Comparison of ENCODE assay signal across 15 mouse cellular contexts in genomic region chr6:55090639-55091038, GRCm38 (mm10). TPM values are rescaled to one million over a fixed set of nuclear protein-coding genes. Genes with fewer than 3 reads are reported as not detected.
DNase-seq lines count a peak whose midpoint lies in the region; ATAC-seq and TF ChIP-seq lines count a peak whose summit lies in the region.
"Had no signal": no experiment of that assay in that cellular context is flagged by ENCODE, and none has a peak within 500 bp of the region (broad histone marks: within the 10 kb centered on the region; RNA-seq: fewer than 3 reads in every experiment).

No protein-coding gene starts in this region.

- ATAC-seq in intestine, postnatal 0 days = no peak
- no peak for ATAC-seq in intestine, embryonic 15.5 days
- ATAC-seq: forebrain, embryonic 16.5 days had no signal

- no peaks in the 10 kb centered on the region for H3K36me3 ChIP-seq in intestine, postnatal 0 days (ENCODE audit: control insufficient read depth, insufficient read depth)
- H3K36me3 ChIP-seq in intestine, embryonic 15.5 days = no peaks in the 10 kb centered on the region
- no peaks in the 10 kb centered on the region for H3K36me3 ChIP-seq in splenic B cell, adult 2 months (ENCODE audit: control insufficient read depth, insufficient read depth, low read length, poor library complexity, severe bottlenecking)
- H3K36me3 ChIP-seq: embryonic facial prominence, embryonic 12.5 days; heart, embryonic 13.5 days; limb, embryonic 12.5 days; midbrain, embryonic 10.5 days; neural tube, embryonic 13.5 days had no signal

- H3K9me3 ChIP-seq in intestine, postnatal 0 days (ENCODE audit: control insufficient read depth) = no peaks in the 10 kb centered on the region
- H3K9me3 ChIP-seq in intestine, embryonic 15.5 days = no peaks in the 10 kb centered on the region
- H3K9me3 ChIP-seq: embryonic facial prominence, embryonic 12.5 days; heart, embryonic 13.5 days; limb, embryonic 12.5 days; midbrain, embryonic 10.5 days; neural tube, embryonic 13.5 days had no signal

- no peak overlapping the region for H3K4me2 ChIP-seq in intestine, postnatal 0 days (replicated peaks; ENCODE audit: low read depth)
- H3K4me2 ChIP-seq in intestine, embryonic 15.5 days (replicated peaks) = no peak overlapping the region
- H3K4me2 ChIP-seq: embryonic facial prominence, embryonic 12.5 days; heart, embryonic 13.5 days; limb, embryonic 12.5 days; neural tube, embryonic 13.5 days had no signal

- peak; percentile 18 for DNase-seq in thymus, postnatal 14 days
- no peak for DNase-seq in thymus, postnatal 0 days (ENCODE audit: low spot score)
- peak; percentile 47 for DNase-seq in ZHBTc4 (ENCODE audit: low read depth, low spot score)
- DNase-seq in splenic B cell, adult 2 months (ENCODE audit: low read depth, low spot score) = peak; percentile 5
- DNase-seq in ovary, adult 18-20 months (ENCODE audit: low spot score) = no peak
- no peak for DNase-seq in spleen, adult 12 weeks (ENCODE audit: low spot score)
- DNase-seq: cerebellum, adult 2 months had no signal

- 38% methylated on average over 4 of the region's 4 CpGs for WGBS in intestine, postnatal 0 days
- 38% methylated on average over 4 of the region's 4 CpGs for WGBS in intestine, embryonic 15.5 days

- H3K27ac ChIP-seq in intestine, postnatal 0 days (ENCODE audit: low read depth, low read length) = no peak overlapping the region
- H3K27ac ChIP-seq in intestine, embryonic 15.5 days = no peak overlapping the region
- H3K27ac ChIP-seq: embryonic facial prominence, embryonic 12.5 days; heart, embryonic 13.5 days; limb, embryonic 12.5 days; midbrain, embryonic 10.5 days; neural tube, embryonic 13.5 days had no signal

- H3K9ac ChIP-seq in intestine, postnatal 0 days (ENCODE audit: low read depth, low read length) = no peak overlapping the region
- H3K9ac ChIP-seq in intestine, embryonic 15.5 days = no peak overlapping the region
- H3K9ac ChIP-seq: embryonic facial prominence, embryonic 12.5 days; heart, embryonic 13.5 days; limb, embryonic 12.5 days; neural tube, embryonic 13.5 days had no signal

- H3K4me1 ChIP-seq in intestine, postnatal 0 days (replicated peaks; ENCODE audit: control insufficient read depth, insufficient read depth, low read length) = no peaks in the 10 kb centered on the region
- H3K4me1 ChIP-seq in intestine, embryonic 15.5 days (replicated peaks) = no peaks in the 10 kb centered on the region
- H3K4me1 ChIP-seq: embryonic facial prominence, embryonic 12.5 days; heart, embryonic 13.5 days; limb, embryonic 12.5 days; midbrain, embryonic 10.5 days had no signal

- no peak overlapping the region for H3K4me3 ChIP-seq in intestine, postnatal 0 days (ENCODE audit: low read depth, low read length)
- H3K4me3 ChIP-seq in intestine, embryonic 15.5 days (replicated peaks) = no peak overlapping the region
- H3K4me3 ChIP-seq: embryonic facial prominence, embryonic 12.5 days; heart, embryonic 13.5 days; limb, embryonic 12.5 days; midbrain, embryonic 10.5 days; neural tube, embryonic 13.5 days had no signal

- H3K27me3 ChIP-seq in intestine, postnatal 0 days (replicated peaks; ENCODE audit: control insufficient read depth, insufficient read depth, low read length) = no peaks in the 10 kb centered on the region
- no peaks in the 10 kb centered on the region for H3K27me3 ChIP-seq in intestine, embryonic 15.5 days (replicated peaks)
- no peaks in the 10 kb centered on the region for H3K27me3 ChIP-seq in splenic B cell, adult 2 months (ENCODE audit: control insufficient read depth, insufficient read depth, low read length, poor library complexity, severe bottlenecking)
- H3K27me3 ChIP-seq: limb, embryonic 12.5 days had no signal

- peak; percentile 45 for TF ChIP-seq CTCF in intestine, postnatal 0 days (IDR thresholded peaks at IDR 0.05; ENCODE audit: low read depth)

RNA-seq across cellular contexts. Expression of gene Crhr2, which starts 42.2 kb away (rescaled TPM):
- 0.10 and 0.20 TPM in 2 replicates for polyA plus RNA-seq in intestine, postnatal 0 days (2015; fragmentation: Nextera tagmentation; extraction: Ambion mirVana)
- 0.26 and 0.37 TPM in 2 replicates for polyA plus RNA-seq in intestine, embryonic 15.5 days (2015; fragmentation: Nextera tagmentation; extraction: Ambion mirVana)
- polyA plus RNA-seq in thymus, postnatal 0 days (2015; fragmentation: Nextera tagmentation; extraction: Ambion mirVana) = 0.07 and 0.12 TPM in 2 replicates
- polyA plus RNA-seq: limb, embryonic 12.5 days had no signal

RNA-seq across cellular contexts. Expression of gene Gars, which starts 52.8 kb away (rescaled TPM):
- polyA plus RNA-seq in intestine, postnatal 0 days (2015; fragmentation: Nextera tagmentation; extraction: Ambion mirVana) = 66.8 and 67.7 TPM in 2 replicates
- polyA plus RNA-seq in intestine, embryonic 15.5 days (2015; fragmentation: Nextera tagmentation; extraction: Ambion mirVana) = 170 and 172 TPM in 2 replicates
- 125 and 130 TPM in 2 replicates for polyA plus RNA-seq in thymus, postnatal 0 days (2015; fragmentation: Nextera tagmentation; extraction: Ambion mirVana)

Comparison
In these comparisons a context has a peak if more than half of its experiments do, and no peak if none do; other contexts are left out.
1. DNase-seq: peak in thymus, postnatal 14 days (single experiment), ZHBTc4 (single experiment) and splenic B cell, adult 2 months (single experiment); none in thymus, postnatal 0 days (single experiment), ovary, adult 18-20 months (single experiment) and spleen, adult 12 weeks (single experiment).